Mouse (Mus musculus) lung, embryonic 14.5 days (tissue): ENCODE data around the gene Gm16368. TPM values are rescaled to one million over a fixed set of nuclear protein-coding genes. Genes with fewer than 3 reads are reported as not detected.
"Not testable (repeated sequence)": the region's sequence is repeated elsewhere in the genome, so short reads cannot be mapped to it uniquely, and the experiment has no call there.

ENCODE experiments used
- ATAC-seq: fragments of 200-750 bp; cut with Nextera tagmentation; 2 replicates; pipeline ENCODE4 v1.8.0; 2017; ENCODE audit warnings: mild to moderate bottlenecking, moderate TSS enrichment, moderate library complexity; ENCODE audit not compliant: insufficient read depth
- DNase-seq: peaks from one replicate; pipeline ENCODE4 v3.0.0-alpha.2; 2015
- H3K27ac ChIP-seq: fragments of 300-500 bp; sonication (generic); 2 replicates; pipeline ENCODE4 v1.5.1; 2014; ENCODE audit warnings: low read depth, mild to moderate bottlenecking, moderate library complexity
- H3K27me3 ChIP-seq: fragments of 300-500 bp; sonication (generic); 2 replicates; pipeline ENCODE4 v1.6.1; 2014; ENCODE audit warnings: low read length, control low read depth; ENCODE audit not compliant: insufficient read depth
- H3K36me3 ChIP-seq: fragments of 300-500 bp; sonication (generic); 2 replicates; pipeline ENCODE4 v1.6.1; 2014; ENCODE audit warnings: control low read depth; ENCODE audit not compliant: insufficient read depth
- H3K4me1 ChIP-seq: fragments of 300-500 bp; sonication (generic); 2 replicates; pipeline ENCODE4 v1.6.1; 2014; ENCODE audit warnings: antibody characterized with exemption, control low read depth; ENCODE audit not compliant: insufficient read depth
- H3K4me2 ChIP-seq: fragments of 300-500 bp; sonication (generic); 2 replicates; pipeline ENCODE4 v1.6.1; 2014; ENCODE audit warnings: mild to moderate bottlenecking
- H3K4me3 ChIP-seq: fragments of 300-500 bp; sonication (generic); 2 replicates; pipeline ENCODE4 v1.5.1; 2014; ENCODE audit warnings: low read depth, low read length
- H3K9ac ChIP-seq: fragments of 300-500 bp; sonication (generic); 2 replicates; pipeline ENCODE4 v1.6.1; 2014
- H3K9me3 ChIP-seq: fragments of 300-500 bp; sonication (generic); 2 replicates; pipeline ENCODE4 v1.6.1; 2016; ENCODE audit warnings: low read depth, low read length, control low read depth
- WGBS: fragments of 180-500 bp; shearing (Covaris S2); extraction: QIAGEN DNeasy Blood & Tissue Kit; methylation state at CpG from one replicate; pipeline ENCODE4 v1.1.7; 2014; 5-methylcytosine and 5-hydroxymethylcytosine counted together
- polyA plus RNA-seq: library from polyadenylated mRNA; unstranded; fragments of >200 nt; fragmentation: Nextera tagmentation; extraction: Ambion mirVana; gene quantifications from 2 replicates; pipeline ENCODE4 v1.2.1, GENCODE M21; 2014

Gene Gm16368
- not detected in 2 replicates for polyA plus RNA-seq

DNA sequence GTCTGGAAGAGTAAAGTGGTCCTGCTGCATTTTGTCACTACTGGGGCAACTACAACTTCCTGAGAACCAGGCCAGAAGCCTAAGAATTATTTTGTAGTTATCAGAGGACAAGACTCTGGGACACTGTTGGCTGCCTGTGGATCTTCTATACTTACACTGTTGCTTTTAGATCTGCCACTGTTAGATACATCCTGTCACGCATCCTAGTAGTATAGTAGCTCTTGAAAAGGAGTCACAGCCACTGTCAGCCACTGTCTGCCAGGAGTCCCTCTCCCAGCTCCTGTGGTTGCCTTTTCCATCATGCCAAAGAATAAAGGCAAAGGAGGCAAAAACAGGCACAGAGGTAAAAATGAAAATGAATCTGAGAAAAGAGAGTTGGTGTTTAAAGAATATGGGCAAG, at the start of gene Gm16368:
TSS of gene Gm16368 (plus strand) at position 301 of the 400 bp plus-strand sequence.
- H3K4me1 ChIP-seq, H3K36me3 ChIP-seq, ATAC-seq, H3K27ac ChIP-seq, H3K4me2 ChIP-seq, H3K9ac ChIP-seq, H3K9me3 ChIP-seq, H3K4me3 ChIP-seq, H3K27me3 ChIP-seq, DNase-seq: not testable (repeated sequence)
- 69% methylated on average over 1 of the region's 1 CpGs for WGBS

DNA sequence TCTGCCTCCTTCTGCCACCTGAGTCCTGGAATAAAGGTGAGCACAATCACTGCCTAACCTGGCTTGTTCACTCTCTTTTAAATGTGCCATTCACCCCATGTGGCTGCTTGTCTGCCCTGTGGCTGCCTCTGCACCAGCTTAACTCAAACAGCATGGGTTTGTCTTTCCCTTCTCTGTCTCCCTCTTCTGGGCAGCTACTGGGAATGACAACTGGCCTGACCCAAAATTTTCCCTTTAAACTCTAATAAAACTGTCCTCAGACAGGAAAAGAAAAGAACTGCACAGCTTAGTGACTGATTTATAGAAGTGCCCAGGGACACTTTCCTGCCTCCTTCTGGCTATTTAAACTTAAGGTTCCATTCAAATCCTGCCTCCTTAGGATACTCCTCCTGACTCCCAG, 44.4 kb upstream of the Gm16368 start:
- H3K4me3 ChIP-seq, H3K9me3 ChIP-seq, H3K4me1 ChIP-seq, H3K4me2 ChIP-seq, H3K27ac ChIP-seq, H3K36me3 ChIP-seq, H3K27me3 ChIP-seq, DNase-seq, ATAC-seq, H3K9ac ChIP-seq: not testable (repeated sequence)

GRCm38 (mm10) chr12:88039703-88040102, 43.8 kb upstream of the Gm16368 start:
- H3K4me2 ChIP-seq, ATAC-seq, H3K4me1 ChIP-seq, DNase-seq, H3K4me3 ChIP-seq, H3K9ac ChIP-seq, H3K27ac ChIP-seq, H3K9me3 ChIP-seq, H3K36me3 ChIP-seq, H3K27me3 ChIP-seq: not testable (repeated sequence)
- 73% methylated on average over 1 of the region's 1 CpGs for WGBS

GRCm38 (mm10) chr12:88045226-88045625, 38.3 kb upstream of the Gm16368 start:
- H3K27me3 ChIP-seq, ATAC-seq, H3K27ac ChIP-seq, H3K4me3 ChIP-seq, H3K4me2 ChIP-seq, H3K9me3 ChIP-seq, H3K9ac ChIP-seq, H3K4me1 ChIP-seq, H3K36me3 ChIP-seq, DNase-seq: not testable (repeated sequence)
- 61% methylated on average over 1 of the region's 1 CpGs for WGBS

Other genes starting within 250 kb of the Gm16368 start
- gene Gm2001, start 241.4 kb upstream of the Gm16368 start, polyA plus RNA-seq: not detected in 2 replicates
- gene Gm2016, start 209.6 kb upstream of the Gm16368 start, polyA plus RNA-seq: not detected in 2 replicates
- not detected in 2 replicates for gene Gm2022, start 188.3 kb upstream of the Gm16368 start, polyA plus RNA-seq
- not detected in 2 replicates for gene Gm2035, start 163.8 kb upstream of the Gm16368 start, polyA plus RNA-seq
- not detected in 2 replicates for gene Gm2042, start 129.6 kb upstream of the Gm16368 start, polyA plus RNA-seq
- not detected in 2 replicates for gene Gm2075, start 71.8 kb upstream of the Gm16368 start, polyA plus RNA-seq
- gene Gm6803, start 64.9 kb upstream of the Gm16368 start, polyA plus RNA-seq: not detected in 2 replicates
- not detected in 2 replicates for gene Gm2056, start 56.7 kb upstream of the Gm16368 start, polyA plus RNA-seq
- not detected in 2 replicates for gene Gm10436, start 98.4 kb downstream of the Gm16368 start, polyA plus RNA-seq
- gene Gm8332, start 166.4 kb downstream of the Gm16368 start, polyA plus RNA-seq: not detected in 2 replicates
- not detected in 2 replicates for gene Gm5662, start 190.8 kb downstream of the Gm16368 start, polyA plus RNA-seq
- not detected in 2 replicates for gene Gm5039, start 240.3 kb downstream of the Gm16368 start, polyA plus RNA-seq